Mouse (Mus musculus): ENCODE data around the gene Anxa11. TPM values are rescaled to one million over a fixed set of nuclear protein-coding genes. Genes with fewer than 3 reads are reported as not detected.
A peak's percentile ranks its signal among the peaks of the same experiment; 100 is the strongest.
"Not testable (repeated sequence)": the region's sequence is repeated elsewhere in the genome, so short reads cannot be mapped to it uniquely, and the experiment has no call there.

Gene Anxa11
- polyA plus RNA-seq, 1 experiment from 2014 or later, result 6.2 TPM

DNA sequence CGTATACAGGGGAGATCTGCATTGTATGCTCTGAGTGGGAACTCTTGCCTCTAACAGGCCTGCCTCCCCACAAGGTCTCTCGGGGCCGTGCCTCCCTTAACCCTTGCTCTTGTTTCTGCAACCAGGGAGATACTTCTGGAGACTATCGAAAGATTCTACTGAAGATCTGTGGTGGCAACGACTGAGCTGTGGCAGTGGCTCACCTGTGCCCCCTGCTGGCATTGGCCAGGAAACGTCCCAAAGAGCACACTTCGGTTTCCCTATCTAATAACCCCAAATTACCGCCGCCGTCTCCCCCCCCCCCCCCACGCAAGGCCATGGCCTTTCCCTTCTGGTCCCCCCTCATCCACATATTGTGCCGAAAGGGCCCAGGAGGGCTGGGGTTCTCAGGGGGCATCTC lies 43.9 kb downstream of the Anxa11 start:
- not testable (repeated sequence) for H3K27ac ChIP-seq; H3K4me1 ChIP-seq; H3K4me3 ChIP-seq; H3K36me3 ChIP-seq; H3K27me3 ChIP-seq; H3K9me3 ChIP-seq (replicated peaks); ATAC-seq (ENCODE audit: low FRiP score); H3K4me2 ChIP-seq (replicated peaks); H3K9ac ChIP-seq
- no CpG with 5 or more reads among the region's 12 CpGs for WGBS

- ATAC-seq (ENCODE audit: low FRiP score); H3K9ac ChIP-seq: not testable (repeated sequence)
- no CpG with 5 or more reads among the region's 3 CpGs for WGBS
These were observed 52.6 kb downstream of the Anxa11 start for GRCm38 (mm10) chr14:25894566-25894965.

DNA sequence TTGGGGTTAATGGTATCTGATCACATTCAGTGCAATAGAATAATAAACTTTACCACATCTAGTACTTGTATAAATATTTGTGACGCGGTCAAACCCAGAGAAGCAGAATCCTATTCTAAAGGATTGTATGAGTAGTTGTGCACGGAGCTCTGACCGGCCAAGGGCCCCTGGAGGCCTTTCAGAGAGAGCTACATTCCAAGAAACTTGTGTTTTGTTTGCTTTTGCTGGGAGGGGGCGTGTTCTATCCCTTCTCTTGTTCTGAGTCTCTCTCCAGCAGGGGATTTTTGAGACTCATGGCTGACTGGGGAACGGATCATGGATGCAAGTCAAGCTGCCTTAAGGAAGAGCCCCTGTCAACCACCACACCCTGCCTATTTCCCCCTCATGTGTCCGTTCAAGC lies 53.7 kb downstream of the Anxa11 start:
- H3K9me3 ChIP-seq (replicated peaks); ATAC-seq (ENCODE audit: low FRiP score); H3K4me1 ChIP-seq; H3K9ac ChIP-seq; H3K4me2 ChIP-seq (replicated peaks); H3K27ac ChIP-seq; H3K4me3 ChIP-seq; H3K27me3 ChIP-seq; H3K36me3 ChIP-seq: not testable (repeated sequence)
- WGBS, result no CpG with 5 or more reads among the region's 7 CpGs

More at GRCm38 (mm10) chr14:25894566-25894965, 52.6 kb downstream of the Anxa11 start:
- H3K9me3 ChIP-seq (replicated peaks); H3K27me3 ChIP-seq; H3K36me3 ChIP-seq; H3K4me1 ChIP-seq; H3K4me3 ChIP-seq; H3K4me2 ChIP-seq (replicated peaks); H3K27ac ChIP-seq: not testable (repeated sequence)

GRCm38 (mm10) chr14:25903000-25903399 lies 61.0 kb downstream of the Anxa11 start, which contains the start of gene Plac9a:
Gene Plac9a (minus strand): TSS chr14:25903100.
- not testable (repeated sequence) for H3K9ac ChIP-seq; H3K4me3 ChIP-seq; ATAC-seq (ENCODE audit: low FRiP score); H3K36me3 ChIP-seq; H3K27ac ChIP-seq; H3K27me3 ChIP-seq; H3K9me3 ChIP-seq (replicated peaks); H3K4me1 ChIP-seq; H3K4me2 ChIP-seq (replicated peaks)
- no CpG with 5 or more reads among the region's 10 CpGs for WGBS

- not testable (repeated sequence) for H3K36me3 ChIP-seq; H3K4me2 ChIP-seq (replicated peaks); H3K27ac ChIP-seq; H3K9me3 ChIP-seq (replicated peaks); ATAC-seq (ENCODE audit: low FRiP score); H3K4me3 ChIP-seq; H3K4me1 ChIP-seq; H3K27me3 ChIP-seq; H3K9ac ChIP-seq
- no CpG with 5 or more reads among the region's 5 CpGs for WGBS
These were observed 63.3 kb downstream of the Anxa11 start for GRCm38 (mm10) chr14:25905243-25905642.

DNA sequence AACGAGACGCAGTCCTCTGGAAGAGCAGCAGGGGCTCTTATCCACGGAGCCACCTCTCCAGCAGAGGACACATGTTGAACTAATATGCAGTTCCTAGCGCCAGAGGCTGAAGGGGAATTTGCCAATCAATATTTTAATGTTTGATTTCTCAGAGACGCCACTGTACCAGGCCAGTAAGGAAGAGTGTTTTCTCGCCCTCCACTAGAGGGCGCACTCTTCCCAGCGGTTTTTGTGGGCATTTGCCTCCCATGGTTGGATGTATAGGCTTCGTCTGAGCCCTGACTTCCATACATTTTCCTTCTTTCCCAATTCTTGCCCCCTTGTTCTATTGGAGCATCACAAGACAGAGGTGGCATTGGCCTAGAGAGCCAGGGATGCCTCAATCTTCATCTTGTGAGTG lies 65.3 kb downstream of the Anxa11 start:
- H3K36me3 ChIP-seq; H3K9ac ChIP-seq; H3K4me3 ChIP-seq; ATAC-seq (ENCODE audit: low FRiP score); H3K4me2 ChIP-seq (replicated peaks); H3K4me1 ChIP-seq; H3K9me3 ChIP-seq (replicated peaks); H3K27me3 ChIP-seq; H3K27ac ChIP-seq: not testable (repeated sequence)
- no CpG with 5 or more reads among the region's 9 CpGs for WGBS

- ATAC-seq (ENCODE audit: low FRiP score); H3K4me2 ChIP-seq (replicated peaks); H3K4me1 ChIP-seq; H3K9ac ChIP-seq; H3K27ac ChIP-seq; H3K27me3 ChIP-seq; H3K4me3 ChIP-seq; H3K9me3 ChIP-seq (replicated peaks); H3K36me3 ChIP-seq: not testable (repeated sequence)
- no CpG with 5 or more reads among the region's 8 CpGs for WGBS
These were observed 67.0 kb downstream of the Anxa11 start for GRCm38 (mm10) chr14:25908976-25909375.

DNA sequence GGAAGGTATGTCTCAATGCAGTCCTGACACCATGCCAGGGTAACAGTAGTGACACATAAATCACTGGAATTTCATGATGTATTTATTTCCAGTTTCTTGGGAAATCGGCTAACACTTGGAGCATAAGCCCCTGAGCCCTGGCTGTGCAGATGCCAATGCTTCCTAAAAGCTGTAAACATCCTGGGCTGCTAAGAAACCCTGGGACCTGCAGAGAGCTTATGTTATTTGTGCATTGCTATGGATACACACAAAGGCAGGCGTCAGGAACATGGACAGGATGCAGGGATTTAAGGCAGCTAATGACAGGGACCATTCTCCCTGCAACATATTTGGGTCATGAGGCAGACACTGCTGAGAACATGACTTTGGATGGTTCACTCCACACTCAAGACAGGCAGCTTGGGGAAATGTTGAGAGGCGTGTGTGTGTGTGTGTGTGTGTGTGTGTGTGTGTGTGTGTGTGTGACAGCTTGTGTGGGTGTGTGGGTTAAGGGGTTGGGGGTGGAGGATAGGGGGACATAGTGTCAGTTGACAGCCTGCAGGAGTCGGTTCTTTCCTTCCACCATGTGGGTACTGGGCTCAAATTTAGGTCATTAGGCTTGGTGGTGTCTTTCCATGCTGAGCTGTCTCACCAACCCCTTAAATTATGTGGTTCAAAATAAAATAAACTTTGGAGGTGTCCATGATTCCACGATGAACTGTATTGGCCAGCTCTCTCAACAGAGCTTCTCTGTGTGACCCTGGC lies 76.6 kb downstream of the Anxa11 start:
- WGBS, result no CpG with 5 or more reads among the region's 5 CpGs
- H3K27me3 ChIP-seq; H3K36me3 ChIP-seq; H3K27ac ChIP-seq; H3K4me3 ChIP-seq; H3K4me1 ChIP-seq; H3K9ac ChIP-seq; H3K9me3 ChIP-seq (replicated peaks); H3K4me2 ChIP-seq (replicated peaks); ATAC-seq (ENCODE audit: low FRiP score): not testable (repeated sequence)

- H3K9ac ChIP-seq; H3K36me3 ChIP-seq; H3K4me3 ChIP-seq; H3K27ac ChIP-seq; H3K27me3 ChIP-seq; H3K4me1 ChIP-seq; H3K4me2 ChIP-seq (replicated peaks); H3K9me3 ChIP-seq (replicated peaks): not testable (repeated sequence)
- WGBS, result no CpG with 5 or more reads among the region's 44 CpGs
- ATAC-seq (ENCODE audit: low FRiP score), result peak; percentile 76
These were observed 85.0 kb downstream of the Anxa11 start for GRCm38 (mm10) chr14:25926814-25927561.

DNA sequence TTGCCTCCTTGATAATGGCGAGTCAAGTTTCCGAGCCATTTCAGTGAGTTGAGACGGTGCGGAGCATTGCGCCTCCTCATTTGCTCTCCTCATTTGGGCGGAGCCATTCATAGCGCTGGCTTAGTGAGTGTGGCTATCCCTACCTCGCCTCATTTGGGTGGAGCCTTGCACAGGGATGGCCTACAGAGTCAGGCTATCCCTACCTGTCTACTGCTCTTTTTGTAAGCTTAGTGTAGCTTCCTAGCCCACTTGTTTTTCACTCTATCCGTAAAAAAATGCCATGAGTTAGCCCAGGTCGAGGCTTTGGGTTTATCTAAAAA lies 85.6 kb downstream of the Anxa11 start, which contains the start of gene Tmem254a:
Tmem254a (minus strand) TSS at position 111 of the 320 bp plus-strand sequence.
- not testable (repeated sequence) for H3K36me3 ChIP-seq; H3K4me3 ChIP-seq; H3K27me3 ChIP-seq; H3K4me2 ChIP-seq (replicated peaks); H3K9ac ChIP-seq; ATAC-seq (ENCODE audit: low FRiP score); H3K4me1 ChIP-seq; H3K27ac ChIP-seq; H3K9me3 ChIP-seq (replicated peaks)
- no CpG with 5 or more reads among the region's 10 CpGs for WGBS

Small RNA genes lying within 50 kb of the gene (microRNA-seq; reads per million reads assigned to microRNA genes)
- not detected for gene Gm23701

Other genes with a start within 250 kb of the Anxa11 start
- 26.2 and 29.6 TPM in 2 replicates for gene Ppif, start 148.0 kb upstream of the Anxa11 start, polyA plus RNA-seq (2016; fragmentation: Nextera tagmentation; extraction: Ambion mirVana)
- 25.1 and 31.5 TPM in 2 replicates for gene Zcchc24, start 73.1 kb upstream of the Anxa11 start, polyA plus RNA-seq (2016; fragmentation: Nextera tagmentation; extraction: Ambion mirVana)
- gene Plac9a, start 60.9 kb downstream of the Anxa11 start, polyA plus RNA-seq (2016; fragmentation: Nextera tagmentation; extraction: Ambion mirVana), result not detected in 2 replicates
- 2.0 and 2.2 TPM in 2 replicates for gene Tmem254a, start 85.5 kb downstream of the Anxa11 start, polyA plus RNA-seq (2016; fragmentation: Nextera tagmentation; extraction: Ambion mirVana)
- gene Cphx1, start 96.1 kb downstream of the Anxa11 start, polyA plus RNA-seq (2016; fragmentation: Nextera tagmentation; extraction: Ambion mirVana), result not detected in 2 replicates
- 5.4 and 5.8 TPM in 2 replicates for gene Duxbl1, start 136.4 kb downstream of the Anxa11 start, polyA plus RNA-seq (2016; fragmentation: Nextera tagmentation; extraction: Ambion mirVana)
- gene Gm9780, start 200.6 kb downstream of the Anxa11 start, polyA plus RNA-seq (2016; fragmentation: Nextera tagmentation; extraction: Ambion mirVana), result 4.0 and 4.5 TPM in 2 replicates
- gene Tmem254c, start 225.2 kb downstream of the Anxa11 start, polyA plus RNA-seq (2016; fragmentation: Nextera tagmentation; extraction: Ambion mirVana), result 16.0 and 26.0 TPM in 2 replicates
- not detected in 2 replicates for gene Cphx2, start 239.4 kb downstream of the Anxa11 start, polyA plus RNA-seq (2016; fragmentation: Nextera tagmentation; extraction: Ambion mirVana)
- gene Cphx3, start 240.1 kb downstream of the Anxa11 start, polyA plus RNA-seq (2016; fragmentation: Nextera tagmentation; extraction: Ambion mirVana), result not detected in 2 replicates